Mouse (Mus musculus): ENCODE measurements around the gene Qrsl1. TPM values are rescaled to one million over a fixed set of nuclear protein-coding genes. Genes with fewer than 3 reads are reported as not detected.

The Qrsl1 gene
- total RNA-seq, 2 experiments from 2014 or later: 15.3 to 15.5 TPM

GRCm38 (mm10) chr10:43870752-43871151 is 30.8 kb downstream of the Qrsl1 start:
- DNase-seq: no peak

- no peak for DNase-seq
Observed at GRCm38 (mm10) chr10:43856351-43856750, 45.2 kb downstream of the Qrsl1 start.

- no peak for DNase-seq
Observed at GRCm38 (mm10) chr10:43855916-43856315, 45.6 kb downstream of the Qrsl1 start.

GRCm38 (mm10) chr10:43851898-43852297 is 49.6 kb downstream of the Qrsl1 start:
- DNase-seq: no peak

- no peak for DNase-seq
Observed at GRCm38 (mm10) chr10:43849478-43849877, 52.1 kb downstream of the Qrsl1 start.

- no peak for DNase-seq
Observed at GRCm38 (mm10) chr10:43846141-43846622, 55.4 kb downstream of the Qrsl1 start.

- DNase-seq: no peak
Observed at GRCm38 (mm10) chr10:43845442-43845841, 56.1 kb downstream of the Qrsl1 start.

GRCm38 (mm10) chr10:43841441-43841840 is 60.1 kb downstream of the Qrsl1 start:
- DNase-seq: no peak

- no peak for DNase-seq
Observed at GRCm38 (mm10) chr10:43832868-43833267, 68.7 kb downstream of the Qrsl1 start.

GRCm38 (mm10) chr10:43830251-43831018 is 71.1 kb downstream of the Qrsl1 start:
- no peak for DNase-seq

GRCm38 (mm10) chr10:43828686-43829015 is 72.9 kb downstream of the Qrsl1 start:
- no peak for DNase-seq

- DNase-seq: no peak
Observed at GRCm38 (mm10) chr10:43827958-43828685, 73.4 kb downstream of the Qrsl1 start.

GRCm38 (mm10) chr10:43826773-43827621 is 74.5 kb downstream of the Qrsl1 start:
- no peak for DNase-seq

- DNase-seq: no peak
Observed at GRCm38 (mm10) chr10:43825696-43826095, 75.8 kb downstream of the Qrsl1 start.

- DNase-seq: no peak
Observed at GRCm38 (mm10) chr10:43824713-43825112, 76.8 kb downstream of the Qrsl1 start.

Other genes with a start within 250 kb of the Qrsl1 start
- gene Rtn4ip1, start 62 bp upstream of the Qrsl1 start, total RNA-seq (2021): 10 to 100 TPM; 13.9 to 15.2 TPM
- under 1 TPM; 0.50 to 0.86 TPM for gene Crybg1, start 247.1 kb upstream of the Qrsl1 start, total RNA-seq (2021)

Measured in layer of hippocampus, postnatal 36 days (tissue).